Mouse (Mus musculus): ENCODE measurements around the gene Hist1h4i. TPM values are rescaled to one million over a fixed set of nuclear protein-coding genes. Genes with fewer than 3 reads are reported as not detected.
A peak's percentile ranks its signal among the peaks of the same experiment; 100 is the strongest.

Gene Hist1h4i
- total RNA-seq, 1 experiment from 2014 or later, result 13.3 TPM

DNA sequence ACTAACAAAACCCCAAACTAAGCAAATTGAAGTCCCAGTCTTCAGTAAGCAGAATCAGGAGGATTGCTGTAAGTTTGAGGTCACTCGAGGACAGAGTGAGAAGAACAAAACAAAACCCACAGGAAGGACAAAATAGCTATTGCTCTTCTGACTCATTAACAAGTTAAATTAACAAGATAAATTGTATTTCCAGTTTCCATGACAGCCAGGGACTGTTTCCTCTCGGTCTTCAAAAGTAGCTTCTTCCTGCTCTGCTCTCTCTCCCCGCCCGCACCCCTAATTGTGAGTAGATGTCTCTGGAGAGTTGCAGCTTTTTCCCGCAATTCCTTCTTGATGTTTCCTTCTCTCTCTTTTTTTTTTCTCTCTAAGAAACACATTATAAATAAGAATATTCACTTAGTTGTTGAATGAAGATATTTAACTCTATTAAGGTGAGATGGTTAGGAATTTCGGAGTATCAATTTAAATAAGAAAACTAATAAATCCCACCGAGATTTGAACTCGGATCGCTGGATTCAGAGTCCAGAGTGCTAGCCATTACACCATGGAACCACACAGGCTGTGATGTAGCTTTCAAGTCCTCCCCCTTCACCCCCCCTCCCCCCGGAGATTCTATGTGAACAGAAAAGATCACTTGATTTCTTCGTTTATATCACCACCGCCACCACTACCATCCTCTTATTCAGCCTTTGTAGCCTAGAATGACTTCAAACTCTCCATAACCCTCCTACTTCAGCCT is 44.9 kb downstream of the Hist1h4i start:
- ATAC-seq (replicated peaks; ENCODE audit: insufficient number of reproducible peaks, low FRiP score, low TSS enrichment, poor library complexity, severe bottlenecking), result no peak

DNA sequence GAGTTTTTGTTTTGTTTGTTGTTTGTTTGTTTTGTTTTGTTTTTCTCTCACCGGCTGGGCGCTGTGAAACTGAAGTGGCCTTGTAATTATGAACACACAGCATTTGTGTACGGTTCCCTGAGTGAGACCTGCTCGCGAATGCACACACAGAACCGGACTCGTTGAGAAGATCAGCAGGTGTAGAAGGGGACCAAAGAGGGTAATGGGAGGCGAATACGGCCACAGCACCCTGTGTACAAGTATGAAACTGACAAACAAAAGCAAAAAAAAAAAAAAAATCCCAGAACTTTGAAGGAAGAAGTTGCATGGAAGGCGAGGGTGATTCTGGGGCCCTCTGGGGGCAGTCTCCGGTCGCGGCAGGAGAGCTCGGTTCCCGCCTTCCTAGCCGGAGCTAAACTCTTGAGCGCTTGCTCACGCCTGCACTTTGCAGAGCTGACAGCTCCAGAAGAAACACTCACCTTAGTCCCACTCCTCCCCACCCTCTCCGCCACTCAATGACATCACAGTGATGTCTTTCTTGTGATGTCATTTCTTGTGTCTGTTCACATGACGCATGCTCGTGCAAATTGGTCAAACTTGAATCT is 45.7 kb downstream of the Hist1h4i start:
- ATAC-seq (replicated peaks; ENCODE audit: insufficient number of reproducible peaks, low FRiP score, low TSS enrichment, poor library complexity, severe bottlenecking), result peak; percentile 48; the same call in 1 of the 2 replicates

DNA sequence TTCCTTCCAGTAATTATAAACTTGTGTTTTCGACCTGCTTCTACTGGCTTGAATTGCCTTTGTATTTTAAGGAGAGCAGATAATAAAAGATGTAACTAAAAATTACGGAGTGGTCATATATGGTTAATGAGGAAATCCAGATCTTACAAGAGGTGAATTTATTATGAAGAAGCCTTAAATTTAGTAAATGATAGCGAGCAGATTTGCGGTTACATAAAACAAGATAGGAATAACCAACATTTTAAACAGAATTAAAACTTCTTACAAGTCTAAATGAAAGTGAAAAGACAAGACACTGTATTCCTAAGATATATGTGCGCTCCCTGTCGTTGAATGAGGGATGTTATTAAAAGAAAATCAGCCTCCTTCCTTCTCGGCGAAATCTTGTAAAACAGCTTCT is 46.3 kb downstream of the Hist1h4i start:
- ATAC-seq (replicated peaks; ENCODE audit: insufficient number of reproducible peaks, low FRiP score, low TSS enrichment, poor library complexity, severe bottlenecking), result no peak

DNA sequence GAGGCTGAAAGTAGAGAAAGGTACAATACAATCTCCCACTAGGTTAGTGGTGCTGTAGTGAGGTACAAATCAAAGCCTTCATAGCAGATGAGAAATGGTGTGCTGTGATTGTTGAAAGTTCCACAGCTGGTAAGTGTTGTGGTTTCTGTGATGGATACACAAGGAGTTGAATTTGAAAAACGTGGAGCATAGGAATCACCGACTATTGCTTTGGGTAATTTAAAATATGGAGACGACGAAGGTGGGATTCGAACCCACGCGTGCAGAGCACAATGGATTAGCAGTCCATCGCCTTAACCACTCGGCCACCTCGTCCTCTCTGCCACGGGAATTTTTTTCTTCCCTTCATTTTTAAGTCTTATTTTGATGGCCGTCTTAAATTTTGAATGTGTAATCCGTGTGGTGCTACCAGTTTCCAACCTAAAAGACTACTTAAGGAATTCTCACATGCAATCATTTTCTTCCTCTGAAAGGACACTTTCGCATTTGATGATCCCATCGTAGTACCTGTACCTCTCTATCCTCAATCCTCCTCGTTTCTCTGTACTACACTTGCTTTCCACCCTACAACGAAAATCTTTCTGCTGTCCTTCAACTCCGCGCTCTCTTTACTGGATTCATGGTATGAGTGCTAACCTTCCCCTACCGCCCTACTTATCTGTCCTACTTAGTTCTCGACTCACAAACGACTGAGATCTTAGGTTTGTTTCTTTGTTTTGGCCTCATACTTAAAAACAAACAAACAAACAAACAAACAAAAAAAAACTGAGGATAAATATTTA is 47.0 kb downstream of the Hist1h4i start:
- no peak for ATAC-seq (replicated peaks; ENCODE audit: insufficient number of reproducible peaks, low FRiP score, low TSS enrichment, poor library complexity, severe bottlenecking)

DNA sequence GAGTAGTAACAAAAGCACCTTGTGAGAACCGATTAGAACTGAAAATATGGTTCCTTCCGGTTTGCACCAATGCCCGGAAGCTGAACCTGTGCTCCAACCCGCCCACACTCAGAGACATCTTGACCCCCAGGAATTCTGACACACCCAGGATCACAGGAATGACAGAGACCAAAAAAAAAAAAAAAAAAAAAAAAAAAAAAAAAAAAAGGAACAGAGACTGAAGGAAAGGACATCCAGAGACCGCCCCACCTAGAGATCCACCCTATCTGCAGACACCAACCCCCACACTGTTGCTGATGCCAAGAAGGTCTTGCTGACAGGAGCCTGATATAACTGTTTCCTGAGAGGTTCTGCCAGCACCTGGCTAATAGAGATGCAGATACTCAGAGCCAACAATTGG is 48.6 kb downstream of the Hist1h4i start:
- ATAC-seq (replicated peaks; ENCODE audit: insufficient number of reproducible peaks, low FRiP score, low TSS enrichment, poor library complexity, severe bottlenecking), result no peak

Other genes starting within 250 kb of the Hist1h4i start
- 1.1 to 64.9 TPM (median 28.6 TPM) in 3 replicates for gene Hist1h2bq, start 231.2 kb downstream of the Hist1h4i start, total RNA-seq (2017)
- 114 TPM in 1 of 3 replicates, not detected in the others for gene Hist1h2ao, start 230.9 kb downstream of the Hist1h4i start, total RNA-seq (2017)
- gene Hist1h4m, start 229.6 kb downstream of the Hist1h4i start, total RNA-seq (2017), result 43.0 to 386 TPM (median 131 TPM) in 3 replicates
- gene Hist1h4n, start 209.2 kb downstream of the Hist1h4i start, total RNA-seq (2017), result 19.1 to 188 TPM (median 85.7 TPM) in 3 replicates
- gene Hist1h2ap, start 207.9 kb downstream of the Hist1h4i start, total RNA-seq (2017), result 9.0 to 155 TPM (median 73.9 TPM) in 3 replicates
- gene Hist1h2br, start 207.6 kb downstream of the Hist1h4i start, total RNA-seq (2017), result 18.5 to 55.6 TPM (median 45.1 TPM) in 3 replicates
- 2.1 to 2.6 TPM in 2 of 3 replicates, not detected in the other for gene Zfp184, start 96.3 kb downstream of the Hist1h4i start, total RNA-seq (2017)
- 0.32 to 0.78 TPM in 2 of 3 replicates, not detected in the other for gene Pom121l2, start 60.2 kb downstream of the Hist1h4i start, total RNA-seq (2017)
- gene Prss16, start 31.6 kb downstream of the Hist1h4i start, total RNA-seq (2017), result 0.10 to 0.64 TPM in 2 of 3 replicates, not detected in the other
- 11.3 to 37.5 TPM in 2 of 3 replicates, not detected in the other for gene Hist1h2ah, start 5.8 kb downstream of the Hist1h4i start, total RNA-seq (2017)
- gene Hist1h2bk, start 5.5 kb downstream of the Hist1h4i start, total RNA-seq (2017), result 6.8 to 12.3 TPM (median 11.3 TPM) in 3 replicates
- gene Hist1h2ag, start 1.6 kb upstream of the Hist1h4i start, total RNA-seq (2017), result 17.4 to 59.7 TPM in 2 of 3 replicates, not detected in the other
- 7.1 to 19.9 TPM in 2 of 3 replicates, not detected in the other for gene Hist1h2bj, start 1.9 kb upstream of the Hist1h4i start, total RNA-seq (2017)
- gene Vmn1r188, start 43.1 kb upstream of the Hist1h4i start, total RNA-seq (2017), result not detected in 3 replicates
- gene Vmn1r189, start 64.5 kb upstream of the Hist1h4i start, total RNA-seq (2017), result not detected in 3 replicates
- not detected in 3 replicates for gene Vmn1r191, start 142.6 kb upstream of the Hist1h4i start, total RNA-seq (2017)
- gene Vmn1r192, start 149.8 kb upstream of the Hist1h4i start, total RNA-seq (2017), result not detected in 3 replicates
- gene Vmn1r193, start 181.8 kb upstream of the Hist1h4i start, total RNA-seq (2017), result not detected in 3 replicates
- gene Vmn1r194, start 202.9 kb upstream of the Hist1h4i start, total RNA-seq (2017), result not detected in 3 replicates
- not detected in 3 replicates for gene Vmn1r195, start 229.2 kb upstream of the Hist1h4i start, total RNA-seq (2017)
- not detected in 3 replicates for gene Vmn1r196, start 248.6 kb upstream of the Hist1h4i start, total RNA-seq (2017)